Mouse (Mus musculus): ENCODE data around the gene Dapk2.

DNA sequence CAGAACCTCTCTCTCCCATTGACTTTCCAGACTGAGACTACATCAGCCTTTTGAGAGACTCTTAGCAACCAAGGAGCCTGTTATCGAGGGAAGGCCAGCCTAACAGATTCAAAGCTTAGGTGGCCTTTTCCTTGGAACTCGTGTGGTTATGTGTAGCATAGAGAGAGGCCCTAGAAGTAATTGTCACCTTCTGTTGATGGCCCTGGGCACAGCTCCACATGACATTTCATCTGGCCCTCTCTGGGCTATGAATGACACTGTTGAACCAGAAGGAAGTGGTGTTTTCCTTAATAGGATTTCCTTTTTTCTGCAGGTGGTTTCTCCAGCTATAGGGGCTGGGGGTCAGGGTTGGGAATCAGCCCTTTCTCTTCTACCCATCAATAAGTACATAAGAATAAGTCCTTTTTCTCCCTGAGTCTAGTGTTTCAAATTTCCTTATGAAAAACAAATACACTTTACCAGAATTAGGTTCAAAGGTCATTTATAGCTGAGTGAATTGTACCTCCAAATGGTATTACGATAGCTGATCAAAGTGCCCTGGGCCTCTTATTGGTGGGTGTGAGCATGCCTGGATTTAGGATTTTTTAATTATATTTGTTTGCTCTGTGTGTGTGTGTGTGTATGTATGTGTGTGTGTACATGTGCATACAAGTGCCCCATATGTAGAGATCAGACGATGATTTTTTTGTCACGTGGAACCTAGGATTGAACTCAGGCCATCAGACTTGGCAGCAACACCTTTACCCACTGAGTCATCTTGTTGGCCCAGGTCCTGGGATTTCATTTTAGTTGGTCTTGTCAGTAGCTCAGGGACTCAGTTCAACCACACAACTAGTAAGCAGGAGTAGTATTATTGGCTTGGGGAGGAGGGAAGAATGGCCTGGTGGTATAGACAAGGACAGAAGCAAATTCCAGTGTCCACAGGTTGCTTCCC, 108.5 kb downstream of the Dapk2 start:
- no peak for TF ChIP-seq CTCF (IDR thresholded peaks at IDR 0.05; ENCODE audit: low read depth)
- no peak for TF ChIP-seq EP300 (IDR thresholded peaks at IDR 0.05; ENCODE audit: low read depth)
